Mouse (Mus musculus): ENCODE results near the gene Ccr4.

DNA sequence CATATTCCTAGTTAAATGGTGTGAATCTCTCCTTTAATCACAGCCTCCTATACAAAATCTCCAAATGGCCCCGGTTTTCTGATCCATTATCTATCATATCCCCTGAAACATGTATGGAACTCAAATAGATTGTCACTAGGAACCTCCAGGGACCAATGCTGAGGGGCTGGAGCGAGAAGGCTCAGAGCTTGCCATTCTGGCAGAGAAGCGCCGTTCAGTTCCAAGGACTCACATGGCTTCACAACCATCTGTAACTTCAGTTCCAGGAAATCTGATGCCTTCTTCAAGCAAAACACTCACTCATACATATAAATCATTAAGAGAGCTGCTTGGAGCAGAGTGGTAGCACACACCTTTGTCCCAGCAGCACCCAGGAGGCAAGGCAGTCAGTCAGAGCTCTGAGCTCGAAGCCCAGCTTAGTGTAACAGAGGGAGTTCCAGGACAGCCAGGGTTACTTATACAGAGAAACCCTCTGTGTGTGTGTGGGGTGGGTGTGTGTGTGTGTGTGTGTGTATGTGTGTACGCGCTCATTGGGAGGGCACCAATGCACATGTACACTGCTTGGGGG, 34.4 kb upstream of the Ccr4 start:
- TF ChIP-seq POLR2A (IDR thresholded peaks at IDR 0.05; ENCODE audit: extremely low read depth, insufficient read depth, low read length) (no peak), CTCF (IDR thresholded peaks at IDR 0.05; ENCODE audit: low read depth, low read length) (no peak)
